Mouse (Mus musculus): Measurements from ENCODE around the gene Lhx3.

DNA sequence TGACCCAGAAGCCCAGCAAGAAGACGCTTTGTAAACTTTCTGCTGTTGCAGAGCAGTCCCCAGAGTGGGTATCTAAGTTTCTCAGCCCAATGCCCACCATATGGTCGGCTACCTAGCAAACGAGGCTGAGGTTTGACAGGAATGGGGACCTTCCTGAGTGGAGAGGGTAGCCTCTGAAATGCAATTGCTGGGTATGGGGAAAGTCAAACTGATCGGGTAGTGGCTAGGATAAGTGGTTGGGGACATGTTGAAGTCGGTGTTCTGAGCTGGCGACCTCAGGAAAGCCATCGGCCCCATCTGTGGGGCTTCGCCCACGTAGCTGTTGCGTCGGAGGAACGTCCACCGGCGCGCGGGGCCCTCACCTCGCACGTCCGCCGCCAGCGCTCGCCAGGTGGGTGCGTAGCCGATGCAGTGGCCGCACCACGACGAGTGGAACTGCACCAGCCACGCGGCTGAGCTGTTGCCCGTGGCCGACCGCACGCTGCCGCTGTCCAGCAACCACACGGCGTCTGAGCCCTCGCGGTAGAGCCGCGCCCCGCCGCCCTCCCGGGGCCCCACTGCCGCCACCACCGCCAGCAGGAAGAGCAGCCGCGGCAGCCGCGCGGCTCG lies 28.7 kb upstream of the Lhx3 start:
- no peak for TF ChIP-seq CTCF (conservative IDR thresholded peaks at IDR 0.05; ENCODE audit: insufficient read depth, insufficient read length, low read depth, low read length)
- no peak for TF ChIP-seq POLR2A (IDR thresholded peaks at IDR 0.05; ENCODE audit: low read depth, low read length)

Measured in kidney, adult 2 months (tissue).